8 mouse cellular contexts compared by ENCODE assay signal in the genomic region with DNA sequence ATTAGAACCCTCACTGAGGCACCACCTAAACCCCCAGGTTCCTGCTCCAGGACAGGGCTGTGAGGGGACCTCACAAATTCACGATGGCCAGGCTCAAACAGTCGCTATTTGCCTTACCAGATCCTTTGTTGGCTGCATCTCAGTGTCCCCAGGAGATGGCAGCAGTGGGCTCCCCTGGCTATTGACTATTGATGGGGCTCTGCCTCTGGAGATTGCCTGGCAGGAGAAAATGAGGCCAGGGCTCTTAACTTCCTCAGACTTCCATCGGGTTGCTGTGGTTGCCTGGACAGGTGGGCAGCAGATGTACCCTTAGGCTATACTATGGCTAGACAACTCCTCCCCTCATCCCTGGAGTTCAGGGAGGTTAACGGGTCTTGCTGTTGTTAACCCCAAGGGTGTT. TPM values are rescaled to one million over a fixed set of nuclear protein-coding genes. Genes with fewer than 3 reads are reported as not detected.
DNase-seq lines count a peak whose midpoint lies in the region; ATAC-seq and TF ChIP-seq lines count a peak whose summit lies in the region.

No protein-coding gene starts in this region.

- no peak overlapping the region for H3K4me3 ChIP-seq in hindbrain, embryonic 11.5 days (ENCODE audit: low read depth, low read length)
- H3K4me3 ChIP-seq in hindbrain, embryonic 16.5 days (ENCODE audit: low read length): no peak overlapping the region
- H3K4me3 ChIP-seq in olfactory bulb, adult 2 months (ENCODE audit: insufficient read depth, low read depth, low read length): no peak overlapping the region

- no peak for ATAC-seq in hindbrain, embryonic 11.5 days (ENCODE audit: low FRiP score)
- no peak for ATAC-seq in hindbrain, embryonic 16.5 days
- peak; percentile 83 for ATAC-seq in granulocyte monocyte progenitor cell, adult 5-6 weeks (replicated peaks; ENCODE audit: poor library complexity, severe bottlenecking)

- no peaks in the 10 kb centered on the region for H3K36me3 ChIP-seq in hindbrain, embryonic 11.5 days (ENCODE audit: control insufficient read depth, insufficient read depth, low read length)
- H3K36me3 ChIP-seq in hindbrain, embryonic 16.5 days (ENCODE audit: control insufficient read depth, insufficient read depth, low read length): no peaks in the 10 kb centered on the region

- peak; percentile 49; the same call in 1 of the 2 replicates for TF ChIP-seq CTCF in olfactory bulb, adult 2 months (IDR thresholded peaks at IDR 0.05; ENCODE audit: insufficient read depth, low read depth, low read length)

- TF ChIP-seq POLR2A in olfactory bulb, adult 2 months (IDR thresholded peaks at IDR 0.05; ENCODE audit: insufficient read depth, low read depth, low read length): no peak

- intact Hi-C loops in left cerebral cortex, postnatal 36 days (cut with DNase I): loop anchor here (2.0 kb wide), 1 partner anchor 35 kb away; no protein-coding TSS in a partner anchor

- peak; percentile 65 for DNase-seq in hindbrain, embryonic 11.5 days (ENCODE audit: low spot score)
- peak; percentile 52 for DNase-seq in ES-CJ7 (ENCODE audit: low read depth, low spot score)
- DNase-seq in adrenal gland, postnatal 14 days: peak; percentile 67
- peak; percentile 27 to 31 for DNase-seq in left cerebral cortex, postnatal 36 days (ENCODE audit: low spot score in 2 of 2)
- no peak for DNase-seq in spleen, postnatal 4 days (ENCODE audit: low spot score in 2 of 2)

- H3K9me3 ChIP-seq in hindbrain, embryonic 11.5 days (ENCODE audit: control insufficient read depth, low read length): no peaks in the 10 kb centered on the region
- H3K9me3 ChIP-seq in hindbrain, embryonic 16.5 days (ENCODE audit: control insufficient read depth, low read length): no peaks in the 10 kb centered on the region

- 18% methylated on average over 4 of the region's 4 CpGs for whole genome bisulfite sequencing in hindbrain, embryonic 11.5 days
- WGBS in hindbrain, embryonic 16.5 days: 25% methylated on average over 4 of the region's 4 CpGs
- 33% methylated on average over 4 of the region's 4 CpGs for WGBS in olfactory bulb, adult 2 months

- no peak overlapping the region for H3K27ac ChIP-seq in hindbrain, embryonic 11.5 days (ENCODE audit: low read depth, low read length)
- no peak overlapping the region for H3K27ac ChIP-seq in hindbrain, embryonic 16.5 days (ENCODE audit: low read depth, low read length)
- no peak overlapping the region for H3K27ac ChIP-seq in olfactory bulb, adult 2 months (ENCODE audit: insufficient read depth, low read depth, low read length)

- H3K9ac ChIP-seq in hindbrain, embryonic 11.5 days (ENCODE audit: low read depth, low read length): no peak overlapping the region
- no peak overlapping the region for H3K9ac ChIP-seq in hindbrain, embryonic 16.5 days (ENCODE audit: low read depth, low read length)

- no peak overlapping the region for H3K4me2 ChIP-seq in hindbrain, embryonic 11.5 days (replicated peaks; ENCODE audit: low read depth, low read length)
- no peak overlapping the region for H3K4me2 ChIP-seq in hindbrain, embryonic 16.5 days (ENCODE audit: low read length)

- no peaks in the 10 kb centered on the region for H3K4me1 ChIP-seq in hindbrain, embryonic 11.5 days (replicated peaks; ENCODE audit: control insufficient read depth, insufficient read depth, low read length)
- peaks cover 6% of the 10 kb centered on the region for H3K4me1 ChIP-seq in hindbrain, embryonic 16.5 days (ENCODE audit: control insufficient read depth, insufficient read depth, low read depth, low read length)
- 0 out of 2 replicates have a peak, but pooled peaks cover 2% of the 10 kb centered on the region for H3K4me1 ChIP-seq in olfactory bulb, adult 2 months (ENCODE audit: control insufficient read depth, insufficient read depth, low read length)

- H3K27me3 ChIP-seq in hindbrain, embryonic 11.5 days (ENCODE audit: control insufficient read depth, insufficient read depth, low read length): no peaks in the 10 kb centered on the region
- no peaks in the 10 kb centered on the region for H3K27me3 ChIP-seq in hindbrain, embryonic 16.5 days (replicated peaks; ENCODE audit: control insufficient read depth, insufficient read depth, low read length)

RNA-seq across cellular contexts. Expression of gene Dhrs7c, which starts 22.2 kb away (rescaled TPM):
- polyA plus RNA-seq in hindbrain, embryonic 11.5 days (2014; fragmentation: Nextera tagmentation; extraction: Ambion mirVana): not detected in 2 replicates
- polyA plus RNA-seq in hindbrain, embryonic 16.5 days (2015; fragmentation: Nextera tagmentation; extraction: Ambion mirVana): 0.82 TPM in 1 of 2 replicates, not detected in the other
- total RNA-seq in adrenal gland, postnatal 14 days (2021): not detected in 2 replicates
- total RNA-seq in granulocyte monocyte progenitor cell, adult 5-6 weeks (2014; fragmentation: Nextera tagmentation): 1.7 and 4.7 TPM in 2 replicates
- not detected in 2 replicates for total RNA-seq in granulocyte monocyte progenitor cell, adult 5-6 weeks (2017)
- under 1 TPM in 1 of 2 experiments, not detected in 1; 0.36 TPM for total RNA-seq in left cerebral cortex, postnatal 36 days (2021)
- polyA plus RNA-seq in olfactory bulb, adult 2 months (2012; ENCODE audit: insufficient read depth, insufficient read length, low replicate concordance, missing spikeins): not detected in 2 replicates

RNA-seq across cellular contexts. Expression of gene Gsg1l2, which starts 45.8 kb away (rescaled TPM):
- not detected in 2 replicates for polyA plus RNA-seq in hindbrain, embryonic 11.5 days (2014; fragmentation: Nextera tagmentation; extraction: Ambion mirVana)
- 0.22 and 0.26 TPM in 2 replicates for polyA plus RNA-seq in hindbrain, embryonic 16.5 days (2015; fragmentation: Nextera tagmentation; extraction: Ambion mirVana)
- total RNA-seq in adrenal gland, postnatal 14 days (2021): not detected in 2 replicates
- not detected in 2 replicates for total RNA-seq in granulocyte monocyte progenitor cell, adult 5-6 weeks (2014; fragmentation: Nextera tagmentation)
- total RNA-seq in granulocyte monocyte progenitor cell, adult 5-6 weeks (2017): not detected in 2 replicates
- total RNA-seq in left cerebral cortex, postnatal 36 days (2021): not detected
- not detected in 2 replicates for polyA plus RNA-seq in olfactory bulb, adult 2 months (2012; ENCODE audit: insufficient read depth, insufficient read length, low replicate concordance, missing spikeins)

RNA-seq across cellular contexts. Expression of gene Glp2r, which starts 49.3 kb away (rescaled TPM):
- polyA plus RNA-seq in hindbrain, embryonic 11.5 days (2014; fragmentation: Nextera tagmentation; extraction: Ambion mirVana): not detected in 2 replicates
- polyA plus RNA-seq in hindbrain, embryonic 16.5 days (2015; fragmentation: Nextera tagmentation; extraction: Ambion mirVana): 0.02 and 0.05 TPM in 2 replicates
- total RNA-seq in adrenal gland, postnatal 14 days (2021): not detected in 2 replicates
- total RNA-seq in granulocyte monocyte progenitor cell, adult 5-6 weeks (2014; fragmentation: Nextera tagmentation): not detected in 2 replicates
- total RNA-seq in granulocyte monocyte progenitor cell, adult 5-6 weeks (2017): not detected in 2 replicates
- 1 to 10 TPM in 1 of 2 experiments, under 1 TPM in 1; 0.97 to 1.5 TPM for total RNA-seq in left cerebral cortex, postnatal 36 days (2021)
- not detected in 2 replicates for polyA plus RNA-seq in olfactory bulb, adult 2 months (2012; ENCODE audit: insufficient read depth, insufficient read length, low replicate concordance, missing spikeins)

Comparison
In these comparisons a context has a peak if more than half of its experiments do, and no peak if none do; other contexts are left out.
1. DNase-seq: peak in hindbrain, embryonic 11.5 days (single experiment), ES-CJ7 (single experiment), adrenal gland, postnatal 14 days (single experiment) and left cerebral cortex, postnatal 36 days (2 of 2); none in spleen, postnatal 4 days (0 of 2).